Comparison of ENCODE assay signal across 21 mouse cellular contexts in the genomic region with DNA sequence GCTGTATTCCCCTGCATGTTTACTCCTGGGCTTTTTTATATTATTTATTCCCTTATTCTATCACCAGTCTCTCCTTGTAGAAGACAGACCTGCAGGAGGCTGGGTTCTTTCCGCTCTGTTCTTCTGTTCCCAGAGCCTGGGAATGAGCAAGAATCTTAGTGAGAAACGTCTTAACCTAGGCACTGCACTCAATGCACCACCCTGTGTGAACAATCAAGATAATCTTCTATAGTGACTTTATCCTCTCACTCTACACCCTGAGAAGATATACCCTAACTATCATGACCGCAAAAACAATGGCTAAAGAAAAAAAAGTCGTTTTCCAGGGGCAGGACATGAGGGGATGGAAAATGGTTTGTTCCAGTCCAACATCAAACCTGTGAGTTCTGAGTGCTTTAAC.
"Had no signal": no experiment of that assay in that cellular context is flagged by ENCODE, and none has a peak within 500 bp of the region (broad histone marks: within the 10 kb centered on the region; RNA-seq: fewer than 3 reads in every experiment).

No protein-coding gene starts in this region.

- H3K9me3 ChIP-seq: kidney, embryonic 15.5 days; limb, embryonic 12.5 days; midbrain, embryonic 12.5 days; midbrain, embryonic 15.5 days; neural tube, embryonic 12.5 days; neural tube, embryonic 15.5 days had no signal

- H3K4me3 ChIP-seq: kidney, embryonic 15.5 days; limb, embryonic 12.5 days; limb, embryonic 15.5 days; midbrain, embryonic 12.5 days; midbrain, embryonic 15.5 days; neural tube, embryonic 12.5 days; neural tube, embryonic 15.5 days had no signal

- H3K27me3 ChIP-seq: kidney, embryonic 15.5 days; limb, embryonic 12.5 days; limb, embryonic 15.5 days; midbrain, embryonic 12.5 days; midbrain, embryonic 15.5 days; neural tube, embryonic 12.5 days; neural tube, embryonic 15.5 days had no signal

- H3K9ac ChIP-seq: kidney, embryonic 15.5 days; limb, embryonic 12.5 days; limb, embryonic 15.5 days; midbrain, embryonic 12.5 days; midbrain, embryonic 15.5 days; neural tube, embryonic 12.5 days; neural tube, embryonic 15.5 days had no signal

- ATAC-seq: midbrain, embryonic 15.5 days had no signal

- H3K27ac ChIP-seq: kidney, embryonic 15.5 days; limb, embryonic 12.5 days; limb, embryonic 15.5 days; midbrain, embryonic 12.5 days; midbrain, embryonic 15.5 days; neural tube, embryonic 12.5 days; neural tube, embryonic 15.5 days; stomach, postnatal 0 days had no signal

- H3K4me1 ChIP-seq: kidney, embryonic 15.5 days; limb, embryonic 15.5 days; midbrain, embryonic 12.5 days; midbrain, embryonic 15.5 days; neural tube, embryonic 12.5 days; neural tube, embryonic 15.5 days had no signal

- H3K4me2 ChIP-seq: kidney, embryonic 15.5 days; limb, embryonic 12.5 days; limb, embryonic 15.5 days; midbrain, embryonic 12.5 days; midbrain, embryonic 15.5 days; neural tube, embryonic 12.5 days; neural tube, embryonic 15.5 days had no signal

- H3K36me3 ChIP-seq: limb, embryonic 12.5 days; midbrain, embryonic 12.5 days; midbrain, embryonic 15.5 days; neural tube, embryonic 12.5 days; neural tube, embryonic 15.5 days had no signal

- DNase-seq: kidney, adult 11 months; kidney, adult 8-10 months; kidney, postnatal 10 days; kidney, postnatal 36 days; left cerebral cortex, postnatal 4 days; lung, adult 2 months; lung, postnatal 4 days; right cerebral cortex, adult 18-20 months; right cerebral cortex, postnatal 14 days; right cerebral cortex, postnatal 4 days; thymus, adult 2 months; thymus, postnatal 14 days; thymus, postnatal 4 days had no signal
